Mouse (Mus musculus) C2C12 (cell line): Measurements from ENCODE around the gene Tjap1.

Experiments used
- CEBPB ChIP-seq: IDR thresholded peaks from one replicate; pipeline ENCODE4 v1.6.1; 2011; ENCODE audit warnings: low read depth, mild to moderate bottlenecking, control low read depth, moderate library complexity
- CTCF ChIP-seq: IDR thresholded peaks from one replicate; pipeline ENCODE4 v1.5.1; 2011; ENCODE audit not compliant: control insufficient read depth, insufficient read depth, insufficient read length
- MAX ChIP-seq: IDR thresholded peaks from one replicate; pipeline ENCODE4 v1.6.1; 2011; ENCODE audit warnings: mild to moderate bottlenecking, control low read depth
- MYOD1 ChIP-seq: IDR thresholded peaks from one replicate; pipeline ENCODE4 v1.6.1; 2011; ENCODE audit warnings: low read depth; ENCODE audit not compliant: control insufficient read depth, insufficient read length
- USF1 ChIP-seq: IDR thresholded peaks from one replicate; pipeline ENCODE4 v1.6.1; 2011; ENCODE audit warnings: low read depth, mild to moderate bottlenecking, control low read depth, moderate library complexity

DNA sequence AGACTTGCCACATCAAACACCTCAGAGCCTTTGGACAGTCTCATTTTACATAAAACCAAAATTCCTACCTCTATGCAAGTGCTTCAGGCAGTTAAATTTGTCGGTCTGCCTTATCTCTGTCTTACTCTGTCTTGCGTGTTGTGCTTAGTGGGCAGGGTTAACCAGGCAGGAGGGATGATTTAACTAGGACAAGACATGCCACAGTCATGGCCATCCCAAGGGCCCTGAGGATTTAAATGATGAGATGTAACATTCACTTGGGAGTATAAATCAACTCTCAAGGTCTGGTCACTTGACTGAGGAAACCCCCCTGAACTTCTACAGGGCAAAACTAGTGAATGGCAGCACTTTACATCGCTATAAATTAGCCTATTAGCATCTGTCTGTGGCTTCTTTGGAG, 61.2 kb downstream of the Tjap1 start:
- no peak for TF ChIP-seq USF1
- TF ChIP-seq CTCF, result no peak
- no peak for TF ChIP-seq MYOD1
- no peak for TF ChIP-seq CEBPB
- TF ChIP-seq MAX, result no peak
